Comparison of ENCODE assay signal across 34 mouse cellular contexts in the genomic region with DNA sequence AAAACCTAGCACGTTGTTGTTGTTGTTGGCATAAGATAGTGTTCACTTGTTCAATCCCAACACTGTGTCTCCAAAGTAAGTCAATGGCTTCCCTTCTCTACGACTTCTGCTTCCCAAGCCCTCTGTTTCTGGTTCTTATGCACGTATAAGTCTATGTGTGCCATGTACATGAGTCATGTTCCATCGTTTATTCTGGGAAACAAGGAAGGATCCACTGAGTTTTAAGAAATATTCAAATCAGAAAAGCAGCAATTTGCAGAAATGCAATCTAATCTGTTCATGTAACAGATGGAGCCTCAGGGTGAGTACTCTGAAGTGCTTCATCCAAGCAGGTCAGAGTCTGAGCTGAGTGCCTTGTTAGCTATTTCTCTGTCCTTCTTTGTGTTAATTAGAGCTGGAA. TPM values are rescaled to one million over a fixed set of nuclear protein-coding genes. Genes with fewer than 3 reads are reported as not detected.
"Had no signal": no experiment of that assay in that cellular context is flagged by ENCODE, and none has a peak within 500 bp of the region (broad histone marks: within the 10 kb centered on the region; RNA-seq: fewer than 3 reads in every experiment).

No protein-coding gene starts in this region.

- H3K4me3 ChIP-seq: gastrocnemius, adult 2 months; heart, embryonic 10.5 days; heart, embryonic 12.5 days; hindbrain, embryonic 10.5 days; hindbrain, embryonic 12.5 days; intestine, embryonic 15.5 days; limb, embryonic 10.5 days; limb, embryonic 12.5 days; liver, embryonic 13.5 days had no signal

- H3K27ac ChIP-seq: gastrocnemius, adult 2 months; heart, embryonic 10.5 days; hindbrain, embryonic 10.5 days; hindbrain, embryonic 12.5 days; hindbrain, embryonic 14.5 days; intestine, embryonic 15.5 days; limb, embryonic 10.5 days; limb, embryonic 12.5 days; liver, embryonic 13.5 days had no signal

- DNase-seq: gastrocnemius, adult 2 months; gastrocnemius, postnatal 10 days; gastrocnemius, postnatal 25 days; heart, adult 18-20 months; heart, postnatal 10 days; heart, postnatal 4 days; kidney, adult 18-20 months; kidney, adult 8-10 months; kidney, postnatal 10 days; kidney, postnatal 25 days; kidney, postnatal 4 days; layer of hippocampus, adult 9-11 months; liver; liver, embryonic 13.5 days had no signal

- ATAC-seq: hindbrain, embryonic 16.5 days; inflammation-experienced regulatory T-cells, adult 6 months; intestine, embryonic 15.5 days; intestine, postnatal 0 days had no signal

RNA-seq across cellular contexts. Expression of a gene that starts 4.7 kb away (rescaled TPM):
- total RNA-seq: gastrocnemius, adult 2 months; gastrocnemius, postnatal 10 days; gastrocnemius, postnatal 25 days; gastrocnemius, postnatal 4 days; granulocyte monocyte progenitor cell, adult 5-6 weeks; heart, adult 18-20 months; heart, adult 8-10 months; heart, postnatal 10 days; heart, postnatal 25 days; heart, postnatal 4 days had no signal

RNA-seq across cellular contexts. Expression of a gene that starts 49.0 kb away (rescaled TPM):
- total RNA-seq: gastrocnemius, adult 2 months; gastrocnemius, postnatal 10 days; gastrocnemius, postnatal 25 days; gastrocnemius, postnatal 4 days; granulocyte monocyte progenitor cell, adult 5-6 weeks; heart, adult 18-20 months; heart, adult 8-10 months; heart, postnatal 10 days; heart, postnatal 25 days; heart, postnatal 4 days; layer of hippocampus, adult 8-10 months; layer of hippocampus, postnatal 14 days; left cerebral cortex, adult 8-10 months; left cerebral cortex, postnatal 14 days; left cerebral cortex, postnatal 36 days had no signal

RNA-seq across cellular contexts. Expression of a gene that starts 52.7 kb away (rescaled TPM):
- total RNA-seq: gastrocnemius, adult 2 months; gastrocnemius, postnatal 10 days; gastrocnemius, postnatal 25 days; gastrocnemius, postnatal 4 days; granulocyte monocyte progenitor cell, adult 5-6 weeks; heart, adult 18-20 months; heart, adult 8-10 months; heart, postnatal 10 days; heart, postnatal 25 days; heart, postnatal 4 days; layer of hippocampus, adult 8-10 months; layer of hippocampus, postnatal 14 days; left cerebral cortex, adult 8-10 months; left cerebral cortex, postnatal 14 days; left cerebral cortex, postnatal 36 days had no signal
